Mouse (Mus musculus): Measurements from ENCODE around the gene Dach2.

- no peak for TF ChIP-seq CTCF (IDR thresholded peaks at IDR 0.05; ENCODE audit: low read depth, low read length)
- TF ChIP-seq POLR2A (IDR thresholded peaks at IDR 0.05; ENCODE audit: insufficient read depth, low read length): no peak
Observed at GRCm38 (mm10) chrX:113545106-113545505, 247.8 kb downstream of the Dach2 start.

Data from ES-Bruce4 (cell line).